Mouse (Mus musculus) CH12.LX (cell line): Measurements from ENCODE around the gene Mybphl. TPM values are rescaled to one million over a fixed set of nuclear protein-coding genes. Genes with fewer than 3 reads are reported as not detected.

Experiments used
- DNase-seq: peaks from one replicate; pipeline ENCODE4 v3.0.0-alpha.2; 2013; ENCODE audit errors: extremely low read depth
- H3K27ac ChIP-seq: 2 replicates; pipeline ENCODE4 v1.5.1; 2012; ENCODE audit warnings: low read depth, mild to moderate bottlenecking, control low read depth, moderate library complexity; ENCODE audit not compliant: insufficient read depth
- H3K27me3 ChIP-seq: replicated peaks from 2 replicates; pipeline ENCODE3; 2012; ENCODE audit warnings: inconsistent platforms
- H3K36me3 ChIP-seq, 2 experiments: replicated peaks in 1 of 2; 2 replicates each; pipeline versions ENCODE3 to v1.6.1; 2012; ENCODE audit warnings: inconsistent platforms in 1 of 2, low read length in 1 of 2, mild to moderate bottlenecking in 1 of 2, mixed read lengths in 1 of 2, moderate library complexity in 1 of 2; ENCODE audit not compliant: control insufficient read depth in 1 of 2, insufficient read depth in 1 of 2
- H3K4me1 ChIP-seq, 2 experiments: 2 replicates each; pipeline ENCODE4 v1.6.1; 2012; ENCODE audit warnings: inconsistent platforms in 1 of 2, moderate library complexity in 1 of 2; ENCODE audit not compliant: insufficient read depth in 2 of 2, control insufficient read depth in 1 of 2
- H3K4me2 ChIP-seq: 2 replicates; pipeline ENCODE4 v1.6.1; 2012; ENCODE audit warnings: low read depth, mild to moderate bottlenecking, control low read depth; ENCODE audit not compliant: poor library complexity, insufficient read depth, severe bottlenecking
- H3K4me3 ChIP-seq, 3 experiments: fragments of 150-350 bp in 1 of 3; sonication (generic) in 1 of 3; replicated peaks in 1 of 3; 2 replicates each; pipeline versions ENCODE3 to v1.5.1; 2011 to 2012; ENCODE audit warnings: low read depth in 2 of 3, low read length in 2 of 3, mild to moderate bottlenecking in 2 of 3, moderate library complexity in 2 of 3, control low read depth in 1 of 3, improper control_type of control experiment in 1 of 3, inconsistent platforms in 1 of 3, mixed read lengths in 1 of 3; ENCODE audit not compliant: poor library complexity in 1 of 3
- H3K79me2 ChIP-seq: replicated peaks from 2 replicates; pipeline ENCODE4 v1.6.1; 2012; ENCODE audit warnings: mild to moderate bottlenecking, moderate library complexity; ENCODE audit not compliant: control insufficient read depth, poor library complexity, insufficient read depth, severe bottlenecking; ENCODE audit errors: extremely low read depth
- H3K9ac ChIP-seq: 2 replicates; pipeline ENCODE4 v1.6.1; 2012; ENCODE audit warnings: low read depth, mild to moderate bottlenecking, control low read depth, moderate library complexity; ENCODE audit not compliant: insufficient read depth
- H3K9me3 ChIP-seq: replicated peaks from 2 replicates; pipeline ENCODE3; 2012; ENCODE audit warnings: low read length, inconsistent platforms, mixed read lengths
- BHLHE40 ChIP-seq: IDR thresholded peaks from 2 replicates; pipeline ENCODE4 v1.6.1; 2011; ENCODE audit warnings: mild to moderate bottlenecking, low read depth, low read length, improper control_type of control experiment
- CHD1 ChIP-seq: IDR thresholded peaks from 2 replicates; pipeline ENCODE4 v1.6.1; 2012; ENCODE audit warnings: low read depth, low read length, improper control_type of control experiment, inconsistent platforms
- E2F4 ChIP-seq: IDR thresholded peaks from 2 replicates; pipeline ENCODE4 v1.6.1; 2011; ENCODE audit warnings: low read depth, low read length, improper control_type of control experiment; ENCODE audit not compliant: insufficient replicate concordance
- ELF1 ChIP-seq: IDR thresholded peaks from 2 replicates; pipeline ENCODE4 v1.6.1; 2014; ENCODE audit warnings: low read depth, mild to moderate bottlenecking, inconsistent platforms, low read length, improper control_type of control experiment
- EP300 ChIP-seq: IDR thresholded peaks from 2 replicates; pipeline ENCODE4 v1.6.1; 2011; ENCODE audit warnings: low read length, improper control_type of control experiment
- GABPA ChIP-seq: IDR thresholded peaks from 2 replicates; pipeline ENCODE4 v1.6.1; 2012; ENCODE audit warnings: low read depth, low read length, improper control_type of control experiment, inconsistent platforms; ENCODE audit not compliant: insufficient replicate concordance
- IRF4 ChIP-seq: IDR thresholded peaks from 2 replicates; pipeline ENCODE4 v1.6.1; 2014; ENCODE audit warnings: low read depth, mild to moderate bottlenecking, inconsistent platforms, low read length, improper control_type of control experiment
- JUN ChIP-seq: IDR thresholded peaks from 2 replicates; pipeline ENCODE4 v1.6.1; 2011; ENCODE audit warnings: low read depth, mild to moderate bottlenecking, low read length, improper control_type of control experiment, moderate library complexity; ENCODE audit not compliant: insufficient read depth
- JUND ChIP-seq: conservative IDR thresholded peaks from 2 replicates; pipeline ENCODE4 v1.6.1; 2011; ENCODE audit warnings: low read depth, low read length, improper control_type of control experiment
- MAFK ChIP-seq: IDR thresholded peaks from 2 replicates; pipeline ENCODE4 v1.6.1; 2011; ENCODE audit warnings: low read length, improper control_type of control experiment; ENCODE audit not compliant: insufficient replicate concordance
- MAX ChIP-seq: IDR thresholded peaks from 2 replicates; pipeline ENCODE4 v1.6.1; 2011; ENCODE audit warnings: low read length, improper control_type of control experiment
- MAZ ChIP-seq: IDR thresholded peaks from 2 replicates; pipeline ENCODE4 v1.6.1; 2012; ENCODE audit warnings: low read depth, mild to moderate bottlenecking, inconsistent platforms, low read length, improper control_type of control experiment, moderate library complexity
- MYC ChIP-seq: IDR thresholded peaks from 2 replicates; pipeline ENCODE4 v1.6.1; 2011; ENCODE audit warnings: low read depth, mild to moderate bottlenecking, improper control_type of control experiment, low read length
- POLR2A ChIP-seq: IDR thresholded peaks from 2 replicates; pipeline ENCODE4 v1.6.1; 2011; ENCODE audit warnings: low read depth, mild to moderate bottlenecking, improper control_type of control experiment, low read length
- POLR2AphosphoS2 ChIP-seq: IDR thresholded peaks from 2 replicates; pipeline ENCODE4 v1.6.1; 2011; ENCODE audit warnings: low read depth, low read length, improper control_type of control experiment
- RCOR1 ChIP-seq: conservative IDR thresholded peaks from 2 replicates; pipeline ENCODE4 v1.6.1; 2012; ENCODE audit warnings: low read depth, mild to moderate bottlenecking, inconsistent platforms, low read length, improper control_type of control experiment
- SIN3A ChIP-seq: IDR thresholded peaks from 2 replicates; pipeline ENCODE4 v1.6.1; 2012; ENCODE audit warnings: low read length, improper control_type of control experiment, inconsistent platforms
- SMC3 ChIP-seq: IDR thresholded peaks from 2 replicates; pipeline ENCODE4 v1.6.1; 2011; ENCODE audit warnings: low read depth, low read length, improper control_type of control experiment
- TCF12 ChIP-seq: IDR thresholded peaks from 2 replicates; pipeline ENCODE4 v1.6.1; 2014; ENCODE audit warnings: low read depth, mild to moderate bottlenecking, inconsistent platforms, low read length, improper control_type of control experiment
- UBTF ChIP-seq: IDR thresholded peaks from 2 replicates; pipeline ENCODE4 v1.6.1; 2012; ENCODE audit warnings: low read depth, mild to moderate bottlenecking, inconsistent platforms, low read length, improper control_type of control experiment, moderate library complexity
- ZC3H11A ChIP-seq: IDR thresholded peaks from 2 replicates; pipeline ENCODE4 v1.6.1; 2012; ENCODE audit warnings: low read depth, mild to moderate bottlenecking, inconsistent platforms, low read length, improper control_type of control experiment
- ZKSCAN1 ChIP-seq: IDR thresholded peaks from 2 replicates; pipeline ENCODE4 v1.6.1; 2012; ENCODE audit warnings: low read depth, inconsistent platforms, low read length, improper control_type of control experiment, borderline replicate concordance
- ZMIZ1 ChIP-seq: IDR thresholded peaks from 2 replicates; pipeline ENCODE4 v1.6.1; 2012; ENCODE audit warnings: low read depth, mild to moderate bottlenecking, inconsistent platforms, low read length, improper control_type of control experiment
- ZNF384 ChIP-seq: IDR thresholded peaks from 2 replicates; pipeline ENCODE4 v1.6.1; 2012; ENCODE audit warnings: low read depth, low read length, improper control_type of control experiment, inconsistent platforms
- dilution Hi-C: fragments of 300-500 bp; cut with MboI; formaldehyde crosslinking; loops from 2 replicates; pipeline ENCODE4 v1.14.3; 2020; ENCODE audit warnings: low sequenced_read_pairs; ENCODE audit not compliant: extremely low pct_unique_long_range_greater_than_20kb, extremely low pct_ligation_motif_present
- in situ Hi-C: fragments of 300-500 bp; cut with MboI; formaldehyde crosslinking; loops from 3 replicates; pipeline ENCODE4 v1.14.3; 2019; ENCODE audit warnings: low sequenced_read_pairs, low pct_ligation_motif_present, low pct_unique_long_range_greater_than_20kb, mixed read lengths
- polyA plus RNA-seq: library from polyadenylated mRNA; unstranded; fragments of >175 nt; gene quantifications from 2 replicates; pipeline ENCODE4 v1.2.1, GENCODE M21; 2012; ENCODE audit warnings: low read depth; ENCODE audit not compliant: insufficient read length
- total RNA-seq, 2 experiments: library from RNA; depleted of rRNA; stranded (reverse); fragments of 300-350 nt in 1 of 2; fragments of >200 nt in 1 of 2; gene quantifications; 2 replicates each; pipeline ENCODE4 v1.2.3; 2012 to 2014

Gene Mybphl
- total and polyA plus RNA-seq, 3 experiments, result not detected

GRCm38 (mm10) chr3:108348376-108348775, 16.3 kb upstream of the Mybphl start:
- no peak overlapping the region for H3K9ac ChIP-seq
- H3K79me2 ChIP-seq, result no peaks in the 10 kb centered on the region
- in situ Hi-C loops, result no loop called here
- H3K4me2 ChIP-seq, result no peak overlapping the region
- no peak overlapping the region for H3K27ac ChIP-seq
- H3K4me1 ChIP-seq, result peaks cover 14 to 49% of the 10 kb centered on the region in 2 experiments
- H3K36me3 ChIP-seq, result peaks cover 0 to 26% of the 10 kb centered on the region in 2 experiments
- dilution Hi-C loops, result no loop called here
- H3K27me3 ChIP-seq, result no peaks in the 10 kb centered on the region
- no peak for TF ChIP-seq ZKSCAN1
- no peak for TF ChIP-seq E2F4
- no peak for TF ChIP-seq MAX
- TF ChIP-seq ZMIZ1, result no peak
- no peak for TF ChIP-seq IRF4
- TF ChIP-seq EP300, result no peak
- no peak for TF ChIP-seq GABPA
- no peak for TF ChIP-seq RCOR1
- TF ChIP-seq MYC, result no peak
- TF ChIP-seq ZC3H11A, result no peak
- TF ChIP-seq SIN3A, result no peak
- no peak for TF ChIP-seq MAFK
- no peak for TF ChIP-seq CHD1
- no peak for TF ChIP-seq ELF1
- TF ChIP-seq UBTF, result no peak
- no peak for TF ChIP-seq BHLHE40
- no peak for TF ChIP-seq POLR2A
- no peak for TF ChIP-seq ZNF384
- no peak for TF ChIP-seq POLR2AphosphoS2
- TF ChIP-seq TCF12, result no peak
- H3K4me3 ChIP-seq, result no peak overlapping the region
- peak; percentile 31 for DNase-seq
- no peaks in the 10 kb centered on the region for H3K9me3 ChIP-seq

GRCm38 (mm10) chr3:108355245-108355644, 9.5 kb upstream of the Mybphl start:
- in situ Hi-C loops (no loop called here), dilution Hi-C loops (no loop called here)
- no peaks in the 10 kb centered on the region for H3K4me1 ChIP-seq
- H3K4me3 ChIP-seq, result no peak overlapping the region
- no peak overlapping the region for H3K27ac ChIP-seq
- H3K9ac ChIP-seq, result no peak overlapping the region
- H3K36me3 ChIP-seq, result peaks cover 0 to 40% of the 10 kb centered on the region in 2 experiments
- no peaks in the 10 kb centered on the region for H3K9me3 ChIP-seq
- no peak overlapping the region for H3K4me2 ChIP-seq
- no peaks in the 10 kb centered on the region for H3K79me2 ChIP-seq
- no peak for TF ChIP-seq MAZ
- TF ChIP-seq MAFK, result no peak
- no peak for TF ChIP-seq SIN3A
- TF ChIP-seq ELF1, result no peak
- TF ChIP-seq MAX, result no peak
- TF ChIP-seq JUND, result no peak
- TF ChIP-seq SMC3, result no peak
- TF ChIP-seq JUN, result no peak
- TF ChIP-seq POLR2A, result no peak
- DNase-seq, result no peak
- no peaks in the 10 kb centered on the region for H3K27me3 ChIP-seq
